Mouse (Mus musculus) midbrain, embryonic 16.5 days (tissue): ENCODE measurements around the gene Vrtn. TPM values are rescaled to one million over a fixed set of nuclear protein-coding genes. Genes with fewer than 3 reads are reported as not detected.

ENCODE experiments used
- ATAC-seq: fragments of 200-750 bp; cut with Nextera tagmentation; 2 replicates; pipeline ENCODE4 v1.8.0; 2017; ENCODE audit warnings: moderate TSS enrichment
- H3K27ac ChIP-seq: fragments of 300-500 bp; sonication (generic); 2 replicates; pipeline ENCODE4 v1.5.1; 2014; ENCODE audit warnings: mild to moderate bottlenecking, low read length, mixed read lengths
- H3K27me3 ChIP-seq: fragments of 300-500 bp; sonication (generic); 2 replicates; pipeline ENCODE4 v1.6.1; 2014; ENCODE audit warnings: low read depth, low read length, mixed read lengths; ENCODE audit not compliant: control insufficient read depth, insufficient read depth
- H3K36me3 ChIP-seq: fragments of 300-500 bp; sonication (generic); 2 replicates; pipeline ENCODE4 v1.6.1; 2014; ENCODE audit warnings: mild to moderate bottlenecking, low read length, moderate library complexity, mixed read lengths; ENCODE audit not compliant: control insufficient read depth, insufficient read depth
- H3K4me1 ChIP-seq: fragments of 300-500 bp; sonication (generic); 2 replicates; pipeline ENCODE4 v1.6.1; 2014; ENCODE audit warnings: mild to moderate bottlenecking, low read length, mixed read lengths; ENCODE audit not compliant: control insufficient read depth, insufficient read depth
- H3K4me2 ChIP-seq: fragments of 300-500 bp; sonication (generic); 2 replicates; pipeline ENCODE4 v1.6.1; 2014; ENCODE audit warnings: mild to moderate bottlenecking, low read length, mixed read lengths
- H3K4me3 ChIP-seq: fragments of 300-500 bp; sonication (generic); 2 replicates; pipeline ENCODE4 v1.5.1; 2014; ENCODE audit warnings: low read depth, mild to moderate bottlenecking, low read length, moderate library complexity, mixed read lengths
- H3K9ac ChIP-seq: fragments of 300-500 bp; sonication (generic); 2 replicates; pipeline ENCODE4 v1.6.1; 2014; ENCODE audit warnings: low read depth, low read length, mixed read lengths
- H3K9me3 ChIP-seq: fragments of 300-500 bp; sonication (generic); replicated peaks from 2 replicates; pipeline ENCODE4 v1.6.1; 2014; ENCODE audit warnings: mild to moderate bottlenecking, low read length, mixed read lengths; ENCODE audit not compliant: control insufficient read depth, poor library complexity, severe bottlenecking
- WGBS: fragments of 180-500 bp; shearing (Covaris S2); extraction: QIAGEN DNeasy Blood & Tissue Kit; methylation state at CpG from one replicate; pipeline ENCODE4 v1.1.7; 2014; 5-methylcytosine and 5-hydroxymethylcytosine counted together
- polyA plus RNA-seq: library from polyadenylated mRNA; unstranded; fragments of >200 nt; fragmentation: Nextera tagmentation; extraction: Ambion mirVana; gene quantifications from 2 replicates; pipeline ENCODE4 v1.2.1, GENCODE M21; 2015

Vrtn gene
- polyA plus RNA-seq, 1 experiment from 2014 or later: 0.08 TPM

DNA sequence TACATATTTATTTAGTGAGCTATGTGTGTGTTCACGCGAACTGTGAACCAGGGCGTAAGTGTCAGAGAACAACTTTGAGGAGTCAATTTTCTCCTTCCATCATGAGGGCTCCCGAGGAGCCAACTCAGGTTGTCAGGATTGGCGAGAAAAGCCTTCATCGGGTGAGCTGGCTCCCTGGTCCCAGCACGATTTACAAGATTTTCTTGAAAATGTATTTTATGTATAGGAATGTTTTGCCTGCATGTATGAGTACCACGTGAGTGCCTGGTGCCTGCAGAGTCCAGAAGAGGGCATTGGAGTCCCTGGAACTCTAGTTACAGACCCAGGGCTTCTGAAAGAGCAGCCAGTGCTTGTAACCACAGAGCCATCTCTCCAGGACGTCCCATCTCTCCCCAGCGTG lies 23.2 kb upstream of the Vrtn start:
- WGBS: 5% methylated on average over 10 of the region's 10 CpGs
- Histone ChIP-seq H3K4me1 (peaks cover 3% of the 10 kb centered on the region), H3K4me2 (peak overlapping the region; percentile 70), H3K27ac (no peak overlapping the region), H3K4me3 (peak overlapping the region; percentile 91), H3K9me3 (no peaks in the 10 kb centered on the region), H3K9ac (peak overlapping the region; percentile 90; the same call in 1 of the 2 replicates), H3K27me3 (no peaks in the 10 kb centered on the region), H3K36me3 (no peaks in the 10 kb centered on the region)
- peak; percentile 74 for ATAC-seq

GRCm38 (mm10) chr12:84620975-84621374 lies 19.8 kb upstream of the Vrtn start:
- no peak for ATAC-seq
- H3K4me2 ChIP-seq: no peak overlapping the region

DNA sequence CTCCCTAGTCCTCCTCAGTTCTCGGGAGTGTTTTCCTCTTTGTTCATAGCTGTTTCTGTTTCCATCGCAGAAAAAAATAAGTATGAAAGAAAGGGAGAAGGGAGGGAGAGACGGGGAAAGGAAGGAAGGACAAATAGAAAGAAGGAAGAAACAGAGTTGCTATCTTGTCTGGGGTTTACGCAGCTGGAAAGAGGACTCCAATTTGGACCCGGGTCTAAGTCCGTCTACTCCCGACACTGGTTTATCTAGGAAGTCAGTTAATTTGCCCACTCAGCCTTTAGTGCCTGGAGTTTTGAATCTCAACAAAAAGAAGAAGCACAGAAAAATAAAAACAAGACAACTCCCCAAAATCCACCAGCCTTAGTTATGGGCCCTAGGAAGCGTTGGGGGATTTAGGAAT lies 16.2 kb upstream of the Vrtn start:
- no peak overlapping the region for H3K4me2 ChIP-seq

More at GRCm38 (mm10) chr12:84620975-84621374, 19.8 kb upstream of the Vrtn start:
- H3K9ac ChIP-seq: no peak overlapping the region
- H3K36me3 ChIP-seq: no peaks in the 10 kb centered on the region
- no peak overlapping the region for H3K4me3 ChIP-seq
- no peak overlapping the region for H3K27ac ChIP-seq
- H3K9me3 ChIP-seq: no peaks in the 10 kb centered on the region
- no peaks in the 10 kb centered on the region for H3K27me3 ChIP-seq
- H3K4me1 ChIP-seq: peaks cover 9% of the 10 kb centered on the region

GRCm38 (mm10) chr12:84625116-84625515 lies 15.7 kb upstream of the Vrtn start:
- H3K36me3 ChIP-seq: no peaks in the 10 kb centered on the region
- no peaks in the 10 kb centered on the region for H3K27me3 ChIP-seq
- peak; percentile 60; the same call in 1 of the 2 replicates for ATAC-seq
- H3K4me3 ChIP-seq: 0 out of 2 replicates have a peak overlapping the region, but pooled peaks have one; percentile 10
- H3K4me1 ChIP-seq: peaks cover 5% of the 10 kb centered on the region; the same call in 1 of the 2 replicates
- no peak overlapping the region for H3K27ac ChIP-seq
- 3% methylated on average over 9 of the region's 9 CpGs for WGBS
- H3K9me3 ChIP-seq: no peaks in the 10 kb centered on the region
- peak overlapping the region; percentile 36; the same call in 1 of the 2 replicates for H3K9ac ChIP-seq
- H3K4me2 ChIP-seq: peak overlapping the region; percentile 38

More for the DNA sequence above, 16.2 kb upstream of the Vrtn start:
- Histone ChIP-seq H3K9ac (no peak overlapping the region), H3K4me1 (peaks cover 5% of the 10 kb centered on the region; the same call in 1 of the 2 replicates), H3K27me3 (no peaks in the 10 kb centered on the region), H3K36me3 (no peaks in the 10 kb centered on the region), H3K4me3 (no peak overlapping the region), H3K9me3 (no peaks in the 10 kb centered on the region), H3K27ac (no peak overlapping the region)
- 20% methylated on average over 8 of the region's 8 CpGs for WGBS
- no peak for ATAC-seq

DNA sequence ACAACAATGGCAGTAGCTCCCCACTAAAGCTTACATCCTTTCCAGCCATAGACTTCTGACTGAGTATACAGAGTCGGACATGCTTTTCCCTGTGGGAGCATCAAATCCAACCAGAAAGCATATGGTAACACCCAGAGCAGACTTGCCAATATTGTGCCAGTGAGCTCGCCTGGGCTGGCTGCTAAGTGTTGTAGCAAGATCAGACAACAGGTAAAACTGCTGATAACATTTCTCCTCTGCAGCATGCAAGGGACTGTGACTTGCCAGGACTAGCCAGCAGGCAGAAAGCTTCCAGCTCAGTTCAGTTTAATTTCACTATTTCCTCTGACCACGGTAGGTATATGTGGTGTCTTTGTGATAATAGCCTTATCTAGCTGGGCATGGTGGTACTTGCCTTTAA lies 9.0 kb upstream of the Vrtn start:
- H3K4me3 ChIP-seq: no peak overlapping the region
- WGBS: 64% methylated on average over 3 of the region's 3 CpGs

DNA sequence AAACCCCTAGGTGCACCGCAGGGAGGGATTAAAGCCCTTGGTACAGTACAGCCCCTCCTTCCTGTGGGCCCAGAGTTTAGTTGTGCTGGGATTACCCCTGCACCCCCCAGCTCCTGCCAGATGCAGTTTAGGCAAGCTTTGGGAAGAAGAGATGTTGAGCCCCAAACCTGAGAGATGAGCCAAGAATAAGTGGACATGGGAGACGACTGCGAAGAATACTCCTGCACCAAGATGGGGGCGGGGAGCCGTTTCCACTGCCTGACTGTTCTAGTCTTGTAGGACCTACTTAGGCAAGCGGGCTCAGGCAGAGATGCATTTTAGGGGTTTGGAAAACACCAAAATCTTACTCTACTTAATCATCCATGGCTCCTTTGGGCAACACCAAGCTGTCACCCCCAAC lies 566 bp upstream of the Vrtn start:
- Histone ChIP-seq H3K27me3 (peaks cover 35% of the 10 kb centered on the region), H3K9me3 (no peaks in the 10 kb centered on the region), H3K9ac (no peak overlapping the region), H3K4me1 (peaks cover 2% of the 10 kb centered on the region; the same call in 1 of the 2 replicates), H3K27ac (no peak overlapping the region), H3K4me3 (no peak overlapping the region), H3K36me3 (no peaks in the 10 kb centered on the region), H3K4me2 (no peak overlapping the region)
- ATAC-seq: no peak
- WGBS: 1% methylated on average over 6 of the region's 6 CpGs

More for the DNA sequence above, 9.0 kb upstream of the Vrtn start:
- no peaks in the 10 kb centered on the region for H3K4me1 ChIP-seq
- no peaks in the 10 kb centered on the region for H3K36me3 ChIP-seq
- H3K27ac ChIP-seq: no peak overlapping the region
- H3K27me3 ChIP-seq: no peaks in the 10 kb centered on the region
- H3K9me3 ChIP-seq: no peaks in the 10 kb centered on the region
- no peak overlapping the region for H3K9ac ChIP-seq
- no peak overlapping the region for H3K4me2 ChIP-seq
- no peak for ATAC-seq

GRCm38 (mm10) chr12:84650234-84650633 lies 9.4 kb downstream of the Vrtn start:
- Histone ChIP-seq H3K9me3 (no peaks in the 10 kb centered on the region), H3K9ac (no peak overlapping the region), H3K4me2 (no peak overlapping the region), H3K36me3 (no peaks in the 10 kb centered on the region), H3K27ac (no peak overlapping the region), H3K4me3 (no peak overlapping the region), H3K27me3 (no peaks in the 10 kb centered on the region; the same call in 1 of the 2 replicates), H3K4me1 (no peaks in the 10 kb centered on the region)
- no peak for ATAC-seq
- 91% methylated on average over 13 of the region's 13 CpGs for WGBS

- 17% methylated on average over 3 of the region's 3 CpGs for WGBS
Observed at GRCm38 (mm10) chr12:84653912-84654311, 13.1 kb downstream of the Vrtn start.

GRCm38 (mm10) chr12:84670555-84670954 lies 29.7 kb downstream of the Vrtn start:
- no peak overlapping the region for H3K4me2 ChIP-seq
- H3K27me3 ChIP-seq: no peaks in the 10 kb centered on the region
- H3K4me3 ChIP-seq: no peak overlapping the region
- H3K9me3 ChIP-seq: no peaks in the 10 kb centered on the region
- 85% methylated on average over 3 of the region's 3 CpGs for WGBS
- H3K9ac ChIP-seq: no peak overlapping the region
- no peaks in the 10 kb centered on the region for H3K36me3 ChIP-seq
- no peak for ATAC-seq
- H3K4me1 ChIP-seq: peaks cover 7% of the 10 kb centered on the region; the same call in 1 of the 2 replicates
- no peak overlapping the region for H3K27ac ChIP-seq

More at GRCm38 (mm10) chr12:84653912-84654311, 13.1 kb downstream of the Vrtn start:
- Histone ChIP-seq H3K27ac (no peak overlapping the region), H3K4me2 (no peak overlapping the region), H3K27me3 (no peaks in the 10 kb centered on the region; the same call in 1 of the 2 replicates), H3K9me3 (no peaks in the 10 kb centered on the region), H3K4me1 (no peaks in the 10 kb centered on the region), H3K36me3 (no peaks in the 10 kb centered on the region), H3K9ac (no peak overlapping the region), H3K4me3 (no peak overlapping the region)
- peak; percentile 60; the same call in 1 of the 2 replicates for ATAC-seq
